Mouse (Mus musculus): Measurements from ENCODE around the gene Olfr15.

Olfr15 gene

DNA sequence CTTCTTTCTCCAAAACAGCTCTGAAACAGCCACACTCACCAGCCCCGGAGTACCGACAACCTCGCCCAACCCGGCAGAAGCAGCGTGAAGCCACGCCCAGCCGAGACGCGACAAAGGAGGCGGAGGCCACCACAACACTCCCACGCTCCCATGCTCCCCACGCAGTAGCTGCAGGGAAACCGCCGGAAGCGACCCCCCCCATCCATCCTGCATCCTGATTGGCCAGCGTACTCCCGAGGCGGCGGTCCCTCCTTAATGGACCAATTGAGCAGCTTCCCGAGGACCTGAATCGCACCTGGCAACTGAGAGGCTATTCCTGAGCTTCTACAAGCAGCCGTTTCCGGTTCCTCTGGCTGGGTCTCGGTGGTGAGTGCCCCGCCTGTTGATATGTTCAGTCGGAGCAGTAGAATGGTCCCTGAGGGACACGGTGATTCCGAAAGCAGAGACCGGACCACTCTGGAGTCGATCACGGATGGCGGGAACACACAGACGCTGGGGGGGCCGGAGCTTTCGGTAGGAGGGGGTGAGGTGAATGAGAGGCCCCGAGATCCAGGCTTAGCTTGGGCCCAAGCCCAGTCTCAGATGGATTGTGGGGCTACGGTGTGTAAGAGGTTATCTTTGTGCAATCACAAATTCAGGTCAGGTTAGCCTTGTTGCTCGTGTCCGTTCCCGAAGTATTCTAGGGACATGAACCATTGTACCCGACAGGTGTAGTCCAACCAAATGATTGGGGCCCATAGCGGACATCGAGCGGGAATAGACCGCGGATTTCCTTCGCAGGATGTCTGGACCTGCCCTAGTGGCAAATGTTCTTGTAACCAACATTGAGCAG is 41.8 kb downstream of the Olfr15 start, which contains the start of gene Naa60:
Naa60 (plus strand) TSS at position 160 of the 832 bp plus-strand sequence.
- peak; percentile 82 for DNase-seq (ENCODE audit: low read depth, low spot score)

DNA sequence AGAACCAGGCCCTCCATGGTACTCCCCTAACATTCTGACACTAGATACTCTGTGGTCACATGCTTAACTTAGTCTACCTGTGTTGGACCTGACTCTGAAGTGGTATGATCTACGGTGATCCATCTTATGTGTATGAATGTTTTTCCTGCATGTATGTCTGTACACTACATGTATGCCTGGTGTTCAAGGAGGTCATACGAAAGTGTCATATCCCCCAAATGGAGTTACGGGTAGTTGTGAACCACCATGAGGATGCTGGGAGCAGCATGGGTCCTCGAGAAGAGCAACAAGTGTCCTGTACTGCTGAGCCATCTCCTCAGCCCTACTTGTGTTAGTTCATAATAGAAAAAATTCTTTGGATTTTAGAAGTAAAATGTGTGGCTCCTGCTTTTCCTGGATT is 45.7 kb downstream of the Olfr15 start:
- no peak for DNase-seq (ENCODE audit: low read depth, low spot score)

- DNase-seq (ENCODE audit: low read depth, low spot score), result peak; percentile 87
Measured at GRCm38 (mm10) chr16:3884201-3885064, 53.8 kb downstream of the Olfr15 start, which contains the start of the genes Zfp597 and Gm20695. Gene Zfp597, minus strand, starts transcription at chr16:3884561. Gene Gm20695, plus strand, starts transcription at chr16:3884648.

GRCm38 (mm10) chr16:3885065-3885670 is 54.5 kb downstream of the Olfr15 start:
- no peak for DNase-seq (ENCODE audit: low read depth, low spot score)

DNA sequence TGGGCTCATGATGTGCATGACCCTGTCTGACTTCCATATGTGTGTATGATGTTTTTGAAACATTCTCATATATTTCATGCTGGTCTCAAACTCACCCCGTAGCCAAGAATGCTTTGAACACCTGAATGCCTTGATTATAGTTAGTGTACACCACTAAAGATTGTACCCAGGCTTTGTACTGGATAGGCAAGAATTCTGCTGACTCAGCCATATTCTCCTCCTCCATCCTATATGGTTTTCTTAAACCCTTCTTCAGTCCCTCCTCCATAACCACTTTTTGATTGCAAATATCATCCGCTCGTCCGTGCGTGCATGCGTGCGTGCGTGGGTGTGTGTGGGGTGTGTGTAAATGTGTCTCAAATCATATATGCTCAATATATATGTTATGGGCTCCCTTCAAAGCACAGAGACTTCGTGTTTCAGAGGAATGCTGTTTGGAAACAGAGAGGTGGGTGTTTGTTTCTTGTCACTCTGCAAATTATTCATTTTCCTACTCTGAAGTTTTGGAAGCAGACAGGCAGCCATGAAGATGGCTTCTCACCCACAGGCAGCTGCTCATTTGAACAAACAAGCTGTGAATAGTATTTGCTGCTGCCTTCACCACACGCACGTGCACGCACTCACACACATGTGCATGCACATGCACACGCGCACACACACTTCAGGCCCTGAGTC is 61.1 kb downstream of the Olfr15 start:
- DNase-seq (ENCODE audit: low read depth, low spot score), result no peak

- DNase-seq (ENCODE audit: low read depth, low spot score), result no peak
Measured at GRCm38 (mm10) chr16:3893739-3894138, 63.1 kb downstream of the Olfr15 start.

All from retina, adult 2 months (tissue).